Mouse (Mus musculus) frontal cortex, adult (tissue): Measurements from ENCODE around the gene Tfap2e.

ENCODE experiments used
- ATAC-seq: cut with Nextera tagmentation; 2 replicates; pipeline ENCODE4 v1.9.2; 2017; ENCODE audit warnings: mild to moderate bottlenecking, moderate library complexity, mixed read lengths; ENCODE audit not compliant: low TSS enrichment

The Tfap2e gene

DNA sequence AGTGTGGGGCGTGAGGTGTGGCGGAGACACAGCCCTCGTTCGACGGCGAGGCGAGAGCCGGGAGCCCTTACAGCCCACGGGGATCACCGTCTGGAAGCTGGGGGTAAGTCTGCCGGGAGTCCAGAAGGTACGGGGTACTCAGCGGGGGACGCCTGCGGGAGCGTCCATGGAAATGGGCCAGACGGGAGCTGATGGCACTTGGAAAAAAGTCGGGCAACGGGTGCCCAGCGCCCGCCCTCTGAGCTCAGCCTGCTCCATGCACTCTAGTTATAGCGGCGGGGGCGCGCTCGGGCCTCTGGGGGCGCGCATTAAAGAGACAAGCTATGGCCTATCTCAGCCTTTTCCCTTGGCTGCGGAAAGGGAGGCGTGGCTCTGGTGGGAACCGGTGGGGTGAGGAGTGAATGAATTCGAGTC, at the start of gene Tfap2e:
Tfap2e (minus strand) TSS at position 240 of the 414 bp plus-strand sequence.
- no peak for ATAC-seq

DNA sequence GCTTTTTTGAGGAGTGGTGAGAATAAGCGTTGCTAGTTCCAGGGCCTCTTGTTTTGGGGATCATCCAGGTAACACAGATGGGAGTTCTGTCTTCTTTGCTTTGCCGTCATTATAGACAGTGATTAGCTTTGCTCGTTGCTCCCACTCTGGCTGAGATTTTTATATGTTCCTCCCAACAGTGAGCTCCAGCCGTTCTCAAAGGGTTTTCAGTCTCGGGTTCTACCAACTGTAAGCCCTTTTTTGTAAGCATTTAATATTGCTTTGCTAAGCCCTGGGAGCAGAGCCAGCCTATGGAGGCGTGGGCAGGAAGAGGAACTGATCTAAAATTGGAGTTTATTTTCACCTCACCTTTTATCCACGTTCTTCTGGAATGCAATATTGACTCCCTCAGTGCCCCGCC, 47.0 kb upstream of the Tfap2e start:
- peak; percentile 42; the same call in 1 of the 2 replicates for ATAC-seq

DNA sequence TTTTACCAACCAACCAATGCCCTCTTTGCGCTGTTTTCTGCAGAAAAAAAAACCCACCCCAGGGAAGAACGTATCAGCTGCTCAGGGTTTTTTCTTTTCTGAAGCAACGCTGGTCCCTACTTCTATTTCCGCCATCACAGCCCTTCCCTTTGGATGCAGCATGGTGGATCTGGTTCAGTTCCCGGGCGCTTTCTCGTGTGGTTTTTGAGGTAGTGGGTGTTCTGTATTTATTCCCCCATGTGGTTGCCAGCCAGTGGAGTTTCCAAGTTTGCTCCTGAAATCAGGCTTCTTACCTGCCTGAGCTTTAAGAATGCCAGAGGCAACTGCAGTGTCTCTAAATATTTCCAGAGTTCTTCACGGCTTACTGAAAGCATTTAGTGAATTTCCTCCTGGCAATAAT, 46.5 kb upstream of the Tfap2e start:
- ATAC-seq = no peak

DNA sequence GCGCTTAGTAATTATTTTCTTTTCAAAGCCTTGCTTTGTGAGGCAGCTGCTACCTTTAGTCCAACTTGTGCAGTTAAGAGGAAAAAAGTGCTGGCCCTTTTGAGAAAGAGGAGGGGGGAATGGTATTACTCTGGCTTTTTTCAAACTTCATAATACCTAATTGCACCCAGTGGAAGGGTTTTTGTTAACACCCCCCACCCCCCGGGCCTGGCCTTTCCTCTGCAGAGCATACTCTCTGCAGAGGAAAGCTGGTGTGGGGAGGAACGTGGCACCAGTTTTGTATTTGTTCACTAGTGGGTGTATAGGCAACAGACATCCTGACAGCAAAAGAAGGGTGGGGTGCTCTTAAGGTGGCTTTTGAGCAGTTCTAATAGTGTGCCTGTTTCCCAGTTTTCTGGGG, 45.8 kb upstream of the Tfap2e start:
- no peak for ATAC-seq

DNA sequence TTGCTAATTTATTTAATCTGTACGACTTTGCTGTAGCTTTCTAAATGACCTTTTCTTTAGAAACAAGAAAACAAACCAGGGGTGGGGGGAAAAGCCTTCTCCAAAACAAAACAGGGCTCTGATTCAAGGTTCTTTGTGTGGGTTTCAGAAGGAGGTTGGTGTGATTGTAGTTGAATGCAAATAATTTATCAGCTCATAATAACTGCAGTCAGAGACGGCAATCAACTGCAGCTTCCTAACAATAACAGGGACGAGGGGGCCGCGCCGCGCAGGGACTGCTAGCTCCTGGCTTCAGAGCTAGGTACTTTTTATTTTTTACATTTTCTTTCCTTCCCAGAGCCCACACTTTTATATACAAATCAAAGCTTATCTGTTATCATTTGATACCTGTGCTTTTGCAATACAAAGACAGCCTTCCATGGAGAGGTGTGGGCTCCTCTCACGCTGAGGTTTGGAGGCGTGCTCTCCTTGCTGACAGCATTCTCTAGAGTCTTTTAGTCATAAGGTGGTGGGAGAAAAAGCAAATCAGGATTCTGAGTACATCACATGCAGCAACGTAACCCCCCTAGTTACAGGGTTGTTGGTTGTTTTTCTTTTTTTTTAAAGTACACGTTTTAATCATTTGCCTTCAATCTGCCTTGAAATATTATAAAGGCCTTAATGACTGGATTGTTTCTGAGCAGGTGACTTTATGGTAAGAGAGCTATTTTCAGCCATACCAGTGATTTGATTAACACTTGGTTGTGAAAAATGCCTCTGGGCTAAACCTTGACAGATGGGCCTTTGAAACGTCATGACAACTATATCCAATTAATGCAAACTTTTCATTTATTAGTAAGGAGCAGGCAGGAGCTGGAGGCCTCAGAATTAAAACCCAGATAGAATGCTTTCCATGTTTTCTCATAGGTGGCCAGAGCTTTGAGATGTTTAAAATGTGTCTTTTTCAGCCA, 44.1 kb upstream of the Tfap2e start:
- no peak; the same call in 1 of the 2 replicates for ATAC-seq

DNA sequence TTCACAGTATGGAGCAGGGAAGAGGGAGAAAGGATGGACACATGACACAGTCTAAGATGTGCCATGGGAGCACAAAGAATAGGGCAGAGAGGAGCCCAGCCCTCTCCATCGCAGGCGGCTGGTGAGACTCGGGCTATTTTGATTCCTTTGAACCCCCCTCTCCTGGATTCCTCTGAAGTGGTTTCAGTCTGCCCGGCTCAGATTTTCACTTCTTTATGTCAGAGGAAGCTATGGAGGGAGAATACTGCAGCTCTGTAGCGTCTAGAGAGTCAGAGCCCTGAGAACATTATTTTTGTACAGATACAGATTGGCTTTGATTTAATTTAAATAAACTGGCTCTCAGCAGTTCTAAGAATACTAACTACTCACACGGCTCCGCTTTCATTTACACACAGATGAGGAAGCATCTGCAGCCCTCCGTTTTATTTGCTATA, 43.1 kb upstream of the Tfap2e start:
- peak; percentile 72 for ATAC-seq

DNA sequence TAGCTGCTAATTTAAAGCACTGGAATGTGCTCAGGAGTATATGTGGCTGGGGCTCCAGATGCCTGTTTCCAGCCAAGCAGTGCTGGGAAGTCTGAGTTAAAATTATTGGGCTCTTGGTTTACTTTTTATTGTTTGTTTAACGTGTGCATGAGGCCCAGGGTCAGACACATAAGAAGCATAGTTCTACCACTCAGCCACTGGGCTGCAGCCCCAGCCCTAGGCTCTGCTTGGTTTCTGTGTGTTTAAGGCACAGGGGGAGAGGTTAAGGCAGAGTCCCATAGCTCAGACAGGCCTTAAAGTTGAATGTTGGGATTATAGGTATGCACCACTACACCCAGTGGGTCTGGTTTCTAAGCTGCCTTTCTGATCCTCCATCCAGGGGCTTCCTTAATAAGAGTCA, 39.1 kb upstream of the Tfap2e start:
- no peak for ATAC-seq

DNA sequence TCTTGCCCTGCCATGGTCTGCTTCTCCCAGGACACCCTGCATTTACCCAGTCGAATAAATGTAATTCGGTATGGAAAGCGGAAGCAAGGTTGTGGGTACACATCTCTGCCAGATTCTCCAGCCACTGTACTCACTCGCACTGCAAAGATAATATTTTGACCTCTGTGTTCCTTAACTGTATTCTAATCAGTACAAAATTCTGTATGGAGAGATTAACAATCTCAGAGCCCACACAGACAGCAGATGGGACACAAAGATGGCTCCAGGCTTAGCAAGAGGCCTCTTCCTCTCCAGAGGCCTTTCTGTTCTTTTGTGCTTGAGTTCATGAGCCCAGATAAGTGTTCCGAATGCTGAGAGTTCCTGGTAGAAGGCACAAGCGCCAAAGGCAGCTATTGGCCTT, 37.8 kb upstream of the Tfap2e start:
- ATAC-seq = no peak

DNA sequence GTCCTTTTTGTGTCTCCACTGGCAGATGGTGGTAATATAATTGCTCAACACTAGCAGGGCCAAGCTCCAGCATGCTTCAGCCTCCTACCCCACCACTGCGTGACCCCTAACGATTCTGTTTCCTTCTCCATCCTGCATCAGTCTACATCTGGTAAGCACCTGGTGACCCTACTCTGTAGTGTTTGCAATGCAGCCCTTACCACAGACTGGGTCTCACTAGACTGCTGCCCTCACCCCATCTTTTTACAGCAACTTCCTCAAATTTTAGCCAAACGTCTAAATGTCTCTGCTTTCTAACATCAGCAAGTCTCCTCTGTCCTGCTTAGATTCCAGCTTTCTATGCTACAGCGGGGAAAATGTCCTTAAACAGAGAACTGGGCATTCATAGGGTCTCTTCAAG, 34.8 kb upstream of the Tfap2e start:
- no peak for ATAC-seq

DNA sequence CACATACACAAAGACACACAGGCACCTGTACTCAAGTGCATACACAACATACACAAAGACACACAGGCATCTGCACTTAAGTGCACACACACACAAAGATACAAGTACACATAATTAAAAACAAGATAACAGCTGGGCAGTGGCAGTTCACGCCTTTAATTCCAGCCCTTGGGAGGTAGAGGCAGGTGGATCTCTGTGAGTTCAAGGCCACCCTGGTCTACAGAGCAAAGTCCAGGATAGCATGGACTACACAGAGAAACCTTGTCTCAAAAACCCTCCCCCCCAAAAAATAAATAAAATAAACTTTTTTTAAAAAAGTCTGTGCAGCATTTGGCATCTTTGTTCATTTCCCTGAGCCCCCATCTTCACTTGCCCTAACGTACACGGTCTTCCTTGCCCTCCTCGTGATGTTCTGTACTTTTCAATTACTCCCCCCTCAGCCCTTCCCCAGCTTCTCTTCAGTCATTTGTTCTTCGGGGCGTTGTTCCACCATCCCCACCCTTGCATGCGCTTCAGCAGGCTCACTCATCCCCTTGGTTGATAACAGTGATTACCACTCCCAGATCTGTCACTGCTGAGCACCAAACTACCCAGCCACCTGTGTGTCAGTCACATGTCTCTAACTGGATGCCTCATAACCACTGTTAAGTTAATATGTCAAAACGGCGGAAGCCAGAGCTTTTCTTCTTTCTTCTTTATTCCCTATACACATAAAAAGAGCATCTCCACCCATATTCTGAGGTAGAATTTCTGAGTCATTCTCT, 33.9 kb upstream of the Tfap2e start:
- no peak for ATAC-seq

DNA sequence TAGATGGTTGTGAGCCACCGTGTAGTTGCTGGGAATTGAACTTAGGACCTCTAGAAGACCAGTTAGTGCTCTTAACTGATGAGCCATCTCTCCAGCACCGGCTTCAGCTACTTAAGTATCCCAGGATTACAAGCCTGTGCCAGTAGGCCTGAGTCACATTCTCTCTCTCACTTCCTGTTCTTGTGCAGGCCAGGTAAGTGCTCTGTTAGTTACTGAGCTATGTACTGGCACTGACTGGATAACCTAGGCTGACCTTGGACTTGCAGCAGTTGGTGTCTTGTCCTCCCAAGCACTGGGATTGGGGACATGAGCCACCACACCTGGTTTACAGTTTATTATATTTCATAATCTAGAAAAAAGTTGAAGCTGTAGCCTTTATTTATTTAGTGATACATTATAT, 27.4 kb upstream of the Tfap2e start:
- no peak for ATAC-seq

DNA sequence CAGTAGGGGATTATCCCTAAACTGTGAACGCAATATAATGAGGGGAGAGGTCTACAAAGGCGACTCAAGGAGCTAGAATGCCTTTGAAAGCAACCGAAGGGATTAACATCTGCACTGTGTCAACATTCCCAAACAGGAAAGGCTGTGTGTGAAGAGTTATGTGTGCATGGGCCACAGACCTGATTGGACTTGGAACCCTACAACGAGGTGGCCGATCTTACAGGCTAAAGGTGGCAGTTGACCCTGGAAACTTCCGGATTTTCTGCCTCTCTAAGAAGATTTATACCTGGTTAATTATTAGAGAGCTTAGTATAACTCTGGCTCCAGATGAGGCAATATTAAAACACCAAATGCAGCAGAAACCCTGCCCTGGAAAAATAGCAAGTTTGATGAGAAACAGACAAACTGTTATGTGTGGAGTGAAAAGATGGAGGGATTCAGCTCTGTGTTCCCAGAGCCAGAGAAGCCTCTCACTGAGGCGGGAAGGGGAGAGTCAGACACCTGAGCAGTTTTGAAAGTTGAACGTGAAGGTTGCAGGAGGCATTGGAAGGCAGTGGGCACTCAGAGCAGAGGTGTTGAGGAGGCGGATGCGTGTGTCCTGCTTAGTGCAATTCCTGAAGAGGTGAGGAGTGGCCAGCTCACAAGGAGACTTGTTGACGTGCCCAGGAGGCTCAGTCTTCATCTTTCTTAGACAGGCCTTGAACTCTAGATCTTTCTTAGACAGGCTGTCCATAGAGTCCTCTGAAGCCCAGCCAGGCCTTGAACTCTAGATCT, 26.7 kb upstream of the Tfap2e start:
- no peak for ATAC-seq

DNA sequence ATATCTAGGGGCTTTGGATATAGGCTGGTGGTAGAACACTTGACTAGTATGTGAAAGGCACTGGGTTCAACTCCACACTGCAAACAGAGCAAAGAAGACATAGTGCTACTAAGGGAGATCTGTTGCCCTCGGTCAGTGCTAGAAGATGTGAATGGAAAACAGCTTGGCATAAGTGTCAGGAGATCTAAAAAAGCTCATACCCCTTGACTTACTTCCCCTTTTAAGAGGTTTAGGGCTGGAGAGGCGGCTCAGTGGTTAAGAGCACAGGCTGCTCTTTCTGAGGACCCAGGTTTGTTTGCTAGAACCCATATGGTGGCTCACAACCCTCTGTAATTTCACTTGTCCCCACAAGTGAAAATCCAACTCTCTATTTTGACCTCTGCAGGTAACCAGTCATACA, 23.4 kb upstream of the Tfap2e start:
- no peak for ATAC-seq

DNA sequence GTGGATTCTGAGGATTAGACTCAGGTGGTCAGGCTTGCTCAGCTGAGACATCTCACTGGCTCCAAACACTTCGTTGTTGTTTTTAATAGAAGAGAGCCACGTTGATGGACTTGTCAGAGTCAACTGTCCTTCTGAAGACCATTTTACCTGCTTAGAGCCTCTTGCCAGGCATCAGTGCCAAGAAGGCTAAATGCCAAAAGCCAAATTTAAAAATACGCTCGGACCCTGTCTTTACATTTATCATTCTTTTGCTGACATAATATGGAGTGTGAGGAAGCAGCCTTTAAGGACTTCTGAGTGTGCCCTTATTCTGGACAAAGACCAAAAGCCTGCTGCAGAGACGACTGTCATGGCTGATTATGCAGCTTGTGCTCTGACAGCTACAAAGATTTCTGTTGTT, 22.3 kb upstream of the Tfap2e start:
- ATAC-seq = no peak

DNA sequence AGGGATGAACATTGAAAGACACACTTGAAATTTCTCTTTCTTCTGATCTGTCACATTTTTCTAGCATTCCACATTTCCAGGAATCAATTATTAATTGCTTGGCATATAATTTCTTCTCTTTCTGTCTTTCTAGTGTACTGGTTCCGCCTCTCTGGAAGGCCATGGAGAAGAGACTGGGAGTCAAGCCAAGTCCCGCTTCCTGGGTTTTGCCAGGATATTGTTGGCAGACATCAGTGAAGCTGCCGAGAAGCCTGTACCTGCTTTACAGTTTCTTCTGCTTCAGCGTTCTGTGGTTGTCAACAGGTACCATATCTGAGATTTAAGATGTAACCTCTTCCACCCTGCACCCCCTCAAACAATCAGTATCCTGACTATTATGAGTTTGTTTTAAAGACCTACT, 20.7 kb upstream of the Tfap2e start:
- ATAC-seq = no peak

DNA sequence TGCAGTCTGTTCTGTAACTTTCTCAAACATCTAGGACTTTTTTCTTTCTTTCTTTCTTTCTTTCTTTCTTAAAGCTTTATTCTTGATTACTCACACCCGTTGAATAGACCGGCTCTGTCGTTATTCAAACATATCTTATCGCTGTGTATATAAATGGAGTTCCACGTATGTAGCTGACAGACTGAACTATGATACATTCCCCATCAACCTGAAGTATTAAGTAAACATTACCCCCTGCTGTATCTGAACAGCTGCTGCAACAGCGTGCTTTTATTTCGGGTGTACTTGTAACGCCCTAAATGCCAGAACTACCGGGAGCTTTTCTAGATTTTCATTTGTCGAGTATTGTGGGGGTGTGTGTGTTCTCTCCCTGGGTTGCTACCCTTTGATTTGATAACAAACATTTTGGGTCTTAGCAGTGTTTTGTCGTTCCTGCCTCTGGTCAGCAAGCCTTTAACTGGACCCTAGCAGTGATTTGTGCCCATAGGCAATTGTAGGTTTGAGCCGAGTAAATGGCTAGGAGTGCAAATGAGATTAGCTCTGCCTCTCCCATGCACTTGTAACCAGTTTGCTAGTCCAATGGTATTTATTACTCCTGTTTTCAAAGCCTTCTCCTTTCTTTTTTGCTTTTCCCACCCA, 18.8 kb upstream of the Tfap2e start:
- ATAC-seq = no peak

DNA sequence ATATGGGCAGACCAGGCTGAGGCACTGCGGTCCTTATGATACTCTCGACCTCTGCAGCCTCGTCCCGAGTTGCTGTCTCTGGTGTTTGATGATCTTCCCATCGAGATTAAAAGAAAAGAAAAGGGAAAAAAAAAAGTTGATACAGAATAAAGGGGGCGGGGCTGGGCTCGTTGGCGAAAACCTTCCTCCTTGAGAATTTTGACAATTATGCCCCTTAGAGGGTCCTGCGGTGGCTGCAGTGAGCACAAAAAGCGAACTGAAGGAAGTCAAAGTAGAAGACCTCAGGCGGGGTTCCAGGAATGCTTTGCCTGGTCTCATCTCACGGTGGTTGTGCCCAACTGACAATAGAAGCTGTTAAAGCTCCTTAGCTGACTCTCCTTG, 18.2 kb upstream of the Tfap2e start:
- ATAC-seq = no peak

DNA sequence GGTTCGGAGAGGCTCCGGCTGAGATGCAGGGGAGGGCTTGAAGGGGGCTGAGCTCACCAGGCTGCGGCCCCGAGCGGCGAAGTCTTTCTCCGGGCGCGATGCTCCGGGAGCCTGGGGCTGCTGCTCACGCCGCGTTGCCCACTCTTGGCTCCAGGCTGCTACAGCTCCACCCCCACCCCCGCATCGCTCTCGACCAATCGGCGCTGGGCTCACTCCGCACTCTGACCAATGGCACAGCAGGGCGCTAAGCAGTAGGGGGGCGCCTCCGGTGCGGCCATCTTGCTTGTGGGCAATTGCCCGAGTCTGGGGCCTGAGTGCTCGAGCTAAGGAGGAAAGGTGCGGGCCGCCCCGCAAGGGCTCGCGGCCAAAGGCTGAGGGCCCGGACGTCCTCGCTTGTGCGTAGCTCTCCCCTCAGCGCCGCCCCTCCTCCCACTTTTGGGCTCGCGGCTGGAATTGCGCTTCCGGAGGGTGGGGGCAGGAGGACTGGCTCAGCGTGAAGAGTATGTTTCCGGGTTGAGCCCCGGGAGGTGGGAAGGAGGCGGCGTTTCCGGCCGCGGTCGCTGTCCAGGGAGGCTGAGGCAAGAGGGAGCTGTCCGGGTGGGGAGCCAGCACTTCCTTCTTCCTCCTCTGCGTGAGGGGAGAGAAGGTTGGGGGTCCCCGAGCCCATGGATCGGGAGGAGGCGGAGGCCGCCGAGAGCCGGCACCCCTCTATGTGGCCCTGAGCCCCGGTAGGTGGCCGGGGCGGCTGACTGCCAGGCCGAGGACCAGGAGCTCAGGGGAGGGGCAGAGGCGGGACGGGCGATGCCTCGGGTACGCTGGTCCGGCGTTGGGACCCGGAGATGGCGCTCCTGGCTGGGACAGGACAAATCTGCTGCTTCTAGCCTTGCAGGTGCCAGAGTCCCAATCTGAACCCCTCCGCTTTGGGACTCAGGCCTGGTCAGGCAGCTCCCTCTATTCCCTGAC, 17.5 kb upstream of the Tfap2e start, which contains the start of the genes Ncdn and AU040320:
Ncdn (minus strand) TSS at position 171 of the 963 bp plus-strand sequence.
AU040320 (plus strand) TSS at position 277 of the 963 bp plus-strand sequence.
- peak; percentile 81 for ATAC-seq

DNA sequence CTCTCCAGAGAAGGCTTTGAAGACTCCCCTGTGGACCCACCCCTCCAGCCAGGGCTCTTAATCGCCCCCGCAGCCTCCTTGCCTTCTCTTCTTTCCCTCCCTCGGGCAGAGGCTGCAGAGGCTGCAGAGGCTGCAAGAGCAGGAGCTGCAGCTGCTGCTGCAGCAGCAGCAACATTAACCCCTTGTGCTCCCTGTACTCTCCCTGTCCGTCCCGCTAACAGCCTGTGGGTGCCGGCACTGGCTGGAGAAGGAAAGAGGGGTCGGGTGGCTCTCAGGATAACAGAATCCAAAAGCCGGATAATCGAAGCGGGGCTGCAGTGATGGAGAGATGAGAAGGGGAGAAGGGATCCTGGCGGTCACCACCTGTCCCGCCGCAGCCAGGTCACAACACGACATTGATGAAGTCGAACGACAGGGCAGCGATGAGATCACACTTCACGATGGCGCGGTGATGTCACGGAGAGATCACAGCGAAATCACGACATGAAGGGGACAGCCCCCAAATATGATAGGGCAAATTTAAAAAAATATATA, 16.6 kb upstream of the Tfap2e start:
- ATAC-seq = no peak

DNA sequence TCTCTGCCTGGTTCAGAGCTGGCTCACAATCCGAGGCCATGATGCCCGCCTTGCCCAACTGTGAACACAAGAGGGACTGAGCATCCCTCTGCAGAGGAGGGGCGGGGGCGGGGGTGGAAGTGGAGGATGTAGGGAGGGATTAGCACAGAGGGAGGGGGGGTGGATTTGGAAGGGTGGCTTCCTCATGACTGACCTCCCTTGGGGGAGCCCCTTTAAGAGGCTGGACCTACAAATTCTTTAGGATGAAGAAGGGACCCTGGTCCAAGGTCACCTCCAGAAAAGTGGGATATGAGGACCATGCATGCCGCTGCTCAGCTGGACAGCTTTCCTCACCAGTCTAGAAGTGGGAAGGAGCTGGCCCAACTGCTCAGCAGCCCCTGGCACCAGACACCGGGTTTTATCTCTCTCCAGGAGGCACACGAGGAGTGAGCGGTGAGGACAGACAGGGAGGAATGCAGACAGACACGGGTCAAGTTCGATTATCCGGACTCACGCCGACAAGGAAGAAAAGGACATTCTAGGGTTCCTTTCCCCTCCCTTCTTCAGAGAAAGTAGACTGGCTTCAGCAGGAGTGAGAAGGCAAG, 16.1 kb upstream of the Tfap2e start:
- no peak for ATAC-seq
